Mouse (Mus musculus): ENCODE measurements around the gene Exoc6. TPM values are rescaled to one million over a fixed set of nuclear protein-coding genes. Genes with fewer than 3 reads are reported as not detected.

Gene Exoc6
- polyA plus RNA-seq, 1 experiment: 3.3 TPM

GRCm38 (mm10) chr19:37716524-37717175, 166.4 kb downstream of the Exoc6 start:
- Histone ChIP-seq H3K4me3 (ENCODE audit: control insufficient read depth, low read depth, low read length) (no peak overlapping the region), H3K36me3 (ENCODE audit: control insufficient read depth, insufficient read depth, low read length) (no peaks in the 10 kb centered on the region), H3K27ac (ENCODE audit: control insufficient read depth, insufficient read depth, low read depth, low read length) (no peak overlapping the region), H3K27me3 (ENCODE audit: control insufficient read depth, insufficient read depth, low read length) (no peaks in the 10 kb centered on the region), H3K4me1 (ENCODE audit: control insufficient read depth, insufficient read depth, low read length) (no peaks in the 10 kb centered on the region)
- TF ChIP-seq POLR2A (IDR thresholded peaks at IDR 0.05; ENCODE audit: control insufficient read depth, low read depth, low read length): 0 out of 2 replicates have a peak, but pooled peaks have one; percentile 11
- TF ChIP-seq CTCF (IDR thresholded peaks at IDR 0.05; ENCODE audit: control insufficient read depth, insufficient read depth, insufficient replicate concordance, low read depth, low read length): no peak

GRCm38 (mm10) chr19:37719166-37719565, 168.9 kb downstream of the Exoc6 start:
- H3K27me3 ChIP-seq (ENCODE audit: control insufficient read depth, insufficient read depth, low read length): no peaks in the 10 kb centered on the region
- no peak overlapping the region for H3K4me3 ChIP-seq (ENCODE audit: control insufficient read depth, low read depth, low read length)
- no peak overlapping the region for H3K27ac ChIP-seq (ENCODE audit: control insufficient read depth, insufficient read depth, low read depth, low read length)
- no peaks in the 10 kb centered on the region for H3K36me3 ChIP-seq (ENCODE audit: control insufficient read depth, insufficient read depth, low read length)
- no peaks in the 10 kb centered on the region for H3K4me1 ChIP-seq (ENCODE audit: control insufficient read depth, insufficient read depth, low read length)
- no peak for TF ChIP-seq POLR2A (IDR thresholded peaks at IDR 0.05; ENCODE audit: control insufficient read depth, low read depth, low read length)
- no peak for TF ChIP-seq CTCF (IDR thresholded peaks at IDR 0.05; ENCODE audit: control insufficient read depth, insufficient read depth, insufficient replicate concordance, low read depth, low read length)

GRCm38 (mm10) chr19:37724591-37724990, 174.4 kb downstream of the Exoc6 start:
- Histone ChIP-seq H3K27me3 (ENCODE audit: control insufficient read depth, insufficient read depth, low read length) (no peaks in the 10 kb centered on the region), H3K36me3 (ENCODE audit: control insufficient read depth, insufficient read depth, low read length) (no peaks in the 10 kb centered on the region), H3K4me1 (ENCODE audit: control insufficient read depth, insufficient read depth, low read length) (no peaks in the 10 kb centered on the region), H3K27ac (ENCODE audit: control insufficient read depth, insufficient read depth, low read depth, low read length) (no peak overlapping the region), H3K4me3 (ENCODE audit: control insufficient read depth, low read depth, low read length) (no peak overlapping the region)
- TF ChIP-seq CTCF (IDR thresholded peaks at IDR 0.05; ENCODE audit: control insufficient read depth, insufficient read depth, insufficient replicate concordance, low read depth, low read length) (no peak), POLR2A (IDR thresholded peaks at IDR 0.05; ENCODE audit: control insufficient read depth, low read depth, low read length) (no peak)

- no peaks in the 10 kb centered on the region for H3K36me3 ChIP-seq (ENCODE audit: control insufficient read depth, insufficient read depth, low read length)
- TF ChIP-seq POLR2A (IDR thresholded peaks at IDR 0.05; ENCODE audit: control insufficient read depth, low read depth, low read length): no peak
- no peak for TF ChIP-seq CTCF (IDR thresholded peaks at IDR 0.05; ENCODE audit: control insufficient read depth, insufficient read depth, insufficient replicate concordance, low read depth, low read length)
These were observed 176.4 kb downstream of the Exoc6 start for GRCm38 (mm10) chr19:37726585-37726984.

GRCm38 (mm10) chr19:37727366-37727765, 177.1 kb downstream of the Exoc6 start:
- H3K36me3 ChIP-seq (ENCODE audit: control insufficient read depth, insufficient read depth, low read length): no peaks in the 10 kb centered on the region
- no peaks in the 10 kb centered on the region for H3K4me1 ChIP-seq (ENCODE audit: control insufficient read depth, insufficient read depth, low read length)
- no peaks in the 10 kb centered on the region for H3K27me3 ChIP-seq (ENCODE audit: control insufficient read depth, insufficient read depth, low read length)
- TF ChIP-seq POLR2A (IDR thresholded peaks at IDR 0.05; ENCODE audit: control insufficient read depth, low read depth, low read length) (no peak), CTCF (IDR thresholded peaks at IDR 0.05; ENCODE audit: control insufficient read depth, insufficient read depth, insufficient replicate concordance, low read depth, low read length) (no peak)
- H3K4me3 ChIP-seq (ENCODE audit: control insufficient read depth, low read depth, low read length): no peak overlapping the region
- no peak overlapping the region for H3K27ac ChIP-seq (ENCODE audit: control insufficient read depth, insufficient read depth, low read depth, low read length)

More at GRCm38 (mm10) chr19:37726585-37726984, 176.4 kb downstream of the Exoc6 start:
- Histone ChIP-seq H3K27ac (ENCODE audit: control insufficient read depth, insufficient read depth, low read depth, low read length) (no peak overlapping the region), H3K27me3 (ENCODE audit: control insufficient read depth, insufficient read depth, low read length) (no peaks in the 10 kb centered on the region), H3K4me1 (ENCODE audit: control insufficient read depth, insufficient read depth, low read length) (no peaks in the 10 kb centered on the region), H3K4me3 (ENCODE audit: control insufficient read depth, low read depth, low read length) (no peak overlapping the region)

Other genes with a start within 250 kb of the Exoc6 start
- 91.8 and 96.7 TPM in 2 replicates for gene Ide, start 212.6 kb upstream of the Exoc6 start, polyA plus RNA-seq (2012; rRNA removed)
- gene Kif11, start 174.0 kb upstream of the Exoc6 start, polyA plus RNA-seq (2012; rRNA removed): 6.7 and 8.9 TPM in 2 replicates
- 0.89 and 0.93 TPM in 2 replicates for gene Hhex, start 115.6 kb upstream of the Exoc6 start, polyA plus RNA-seq (2012; rRNA removed)
- not detected in 2 replicates for gene Cyp26c1, start 135.2 kb downstream of the Exoc6 start, polyA plus RNA-seq (2012; rRNA removed)
- 1.8 and 1.9 TPM in 2 replicates for gene Cyp26a1, start 147.4 kb downstream of the Exoc6 start, polyA plus RNA-seq (2012; rRNA removed)

Data from testis, adult 2 months (tissue).